ENCODE assay signal across 22 mouse cellular contexts in genomic region chr1:138719297-138719696, GRCm38 (mm10).
DNase-seq lines count a peak whose midpoint lies in the region; ATAC-seq and TF ChIP-seq lines count a peak whose summit lies in the region.
"Had no signal": no experiment of that assay in that cellular context is flagged by ENCODE, and none has a peak within 500 bp of the region (broad histone marks: within the 10 kb centered on the region; RNA-seq: fewer than 3 reads in every experiment).

No protein-coding gene starts in this region.

- TF ChIP-seq CTCF in lung, embryonic 14.5 days (IDR thresholded peaks at IDR 0.05; ENCODE audit: low read depth), result no peak

- peak; percentile 12 for DNase-seq in lung, embryonic 14.5 days
- no peak for DNase-seq in lung, postnatal 25 days (ENCODE audit: low spot score)
- DNase-seq in embryonic facial prominence, embryonic 10.5 days (ENCODE audit: low spot score), result peak; percentile 12
- peak; percentile 49 for DNase-seq in hindlimb bud, embryonic 11.5 days (ENCODE audit: extremely low spot score, low read depth, low spot score)
- DNase-seq in mesoderm, embryonic 11.5 days (ENCODE audit: low read depth, low spot score), result peak; percentile 27
- DNase-seq in frontal cortex, postnatal 25 days (ENCODE audit: low spot score in 2 of 2), result no peak
- no peak for DNase-seq in adrenal gland, postnatal 36 days
- no peak for DNase-seq in left cerebral cortex, adult 8-10 months (ENCODE audit: low spot score in 2 of 2)
- DNase-seq: adrenal gland, postnatal 10 days; cerebellum, adult 11-12 months; cerebellum, adult 9-10 months; cerebellum, postnatal 25 days; gastrocnemius, adult 2 months; gastrocnemius, postnatal 25 days; heart, adult 11 months; heart, postnatal 14 days had no signal

- 45% methylated on average over 4 of the region's 4 CpGs for WGBS in lung, embryonic 14.5 days
- 52% methylated on average over 4 of the region's 4 CpGs for WGBS in embryonic facial prominence, embryonic 10.5 days

- H3K27ac ChIP-seq in lung, embryonic 14.5 days (ENCODE audit: low read depth), result no peak overlapping the region
- H3K27ac ChIP-seq in embryonic facial prominence, embryonic 10.5 days (replicated peaks), result no peak overlapping the region
- H3K27ac ChIP-seq: embryonic facial prominence, embryonic 15.5 days; forebrain, embryonic 15.5 days; gastrocnemius, adult 2 months; hindbrain, embryonic 13.5 days; hindbrain, postnatal 0 days; intestine, embryonic 15.5 days had no signal

- no peaks in the 10 kb centered on the region for H3K4me1 ChIP-seq in lung, embryonic 14.5 days (ENCODE audit: insufficient read depth)
- peaks cover 23% of the 10 kb centered on the region for H3K4me1 ChIP-seq in embryonic facial prominence, embryonic 10.5 days
- H3K4me1 ChIP-seq: embryonic facial prominence, embryonic 15.5 days; forebrain, embryonic 15.5 days; hindbrain, embryonic 13.5 days; intestine, embryonic 15.5 days had no signal

- no peak overlapping the region for H3K4me2 ChIP-seq in lung, embryonic 14.5 days
- H3K4me2 ChIP-seq: embryonic facial prominence, embryonic 15.5 days; forebrain, embryonic 15.5 days; hindbrain, embryonic 13.5 days; intestine, embryonic 15.5 days had no signal

- no peaks in the 10 kb centered on the region for H3K9me3 ChIP-seq in lung, embryonic 14.5 days (ENCODE audit: low read depth, low read length)
- no peaks in the 10 kb centered on the region for H3K9me3 ChIP-seq in embryonic facial prominence, embryonic 10.5 days
- H3K9me3 ChIP-seq: embryonic facial prominence, embryonic 15.5 days; forebrain, embryonic 15.5 days; hindbrain, embryonic 13.5 days; intestine, embryonic 15.5 days had no signal

- H3K4me3 ChIP-seq in lung, embryonic 14.5 days (ENCODE audit: low read depth, low read length), result no peak overlapping the region
- H3K4me3 ChIP-seq in embryonic facial prominence, embryonic 10.5 days, result no peak overlapping the region
- H3K4me3 ChIP-seq: embryonic facial prominence, embryonic 15.5 days; erythroblast, embryonic 14.5 days; forebrain, embryonic 15.5 days; gastrocnemius, adult 2 months; hindbrain, embryonic 13.5 days; intestine, embryonic 15.5 days had no signal

- no peak overlapping the region for H3K9ac ChIP-seq in lung, embryonic 14.5 days
- H3K9ac ChIP-seq: embryonic facial prominence, embryonic 15.5 days; forebrain, embryonic 15.5 days; hindbrain, embryonic 13.5 days; intestine, embryonic 15.5 days had no signal

- H3K36me3 ChIP-seq in lung, embryonic 14.5 days (ENCODE audit: insufficient read depth), result no peaks in the 10 kb centered on the region
- H3K36me3 ChIP-seq in embryonic facial prominence, embryonic 10.5 days (replicated peaks), result no peaks in the 10 kb centered on the region
- H3K36me3 ChIP-seq: embryonic facial prominence, embryonic 15.5 days; forebrain, embryonic 15.5 days; hindbrain, embryonic 13.5 days; intestine, embryonic 15.5 days had no signal

- H3K27me3 ChIP-seq in lung, embryonic 14.5 days (ENCODE audit: insufficient read depth, low read length), result no peaks in the 10 kb centered on the region
- H3K27me3 ChIP-seq in embryonic facial prominence, embryonic 10.5 days (replicated peaks; ENCODE audit: low read depth, poor library complexity, severe bottlenecking), result no peaks in the 10 kb centered on the region
- H3K27me3 ChIP-seq: embryonic facial prominence, embryonic 15.5 days; forebrain, embryonic 15.5 days; hindbrain, embryonic 13.5 days; intestine, embryonic 15.5 days had no signal

- no peak for ATAC-seq in lung, embryonic 14.5 days (ENCODE audit: insufficient read depth)
- ATAC-seq: forebrain, embryonic 15.5 days; hindbrain, postnatal 0 days; intestine, embryonic 15.5 days had no signal

Comparison
In these comparisons a context has a peak if more than half of its experiments do, and no peak if none do; other contexts are left out.
1. DNase-seq: peak in lung, embryonic 14.5 days (single experiment), embryonic facial prominence, embryonic 10.5 days (single experiment), hindlimb bud, embryonic 11.5 days (single experiment) and mesoderm, embryonic 11.5 days (single experiment); none in lung, postnatal 25 days (single experiment), frontal cortex, postnatal 25 days (0 of 2), adrenal gland, postnatal 36 days (0 of 2) and left cerebral cortex, adult 8-10 months (0 of 2).